Mouse (Mus musculus) granulocyte monocyte progenitor cell, adult 5-6 weeks (primary cell): ENCODE data around the gene Mcur1. TPM values are rescaled to one million over a fixed set of nuclear protein-coding genes. Genes with fewer than 3 reads are reported as not detected.
A peak's percentile ranks its signal among the peaks of the same experiment; 100 is the strongest.

Source experiments
- ATAC-seq: replicated peaks from 2 replicates; pipeline ENCODE4 v1.8.0; 2016; ENCODE audit warnings: mild to moderate bottlenecking, moderate TSS enrichment, inconsistent platforms; ENCODE audit not compliant: poor library complexity, severe bottlenecking
- total RNA-seq, 2 experiments: library from RNA; stranded (forward) in 1 of 2; stranded (reverse) in 1 of 2; fragments of 200-712, 200-1000 nt in 1 of 2; fragments of >200 nt in 1 of 2; fragmentation: Nextera tagmentation in 1 of 2; gene quantifications; 2 replicates each; pipeline ENCODE4 v1.2.3; 2014 to 2017

The Mcur1 gene
- total RNA-seq (2014; fragmentation: Nextera tagmentation) = 17.1 and 19.3 TPM in 2 replicates
- total RNA-seq (2017) = 12.4 TPM in 2 replicates

DNA sequence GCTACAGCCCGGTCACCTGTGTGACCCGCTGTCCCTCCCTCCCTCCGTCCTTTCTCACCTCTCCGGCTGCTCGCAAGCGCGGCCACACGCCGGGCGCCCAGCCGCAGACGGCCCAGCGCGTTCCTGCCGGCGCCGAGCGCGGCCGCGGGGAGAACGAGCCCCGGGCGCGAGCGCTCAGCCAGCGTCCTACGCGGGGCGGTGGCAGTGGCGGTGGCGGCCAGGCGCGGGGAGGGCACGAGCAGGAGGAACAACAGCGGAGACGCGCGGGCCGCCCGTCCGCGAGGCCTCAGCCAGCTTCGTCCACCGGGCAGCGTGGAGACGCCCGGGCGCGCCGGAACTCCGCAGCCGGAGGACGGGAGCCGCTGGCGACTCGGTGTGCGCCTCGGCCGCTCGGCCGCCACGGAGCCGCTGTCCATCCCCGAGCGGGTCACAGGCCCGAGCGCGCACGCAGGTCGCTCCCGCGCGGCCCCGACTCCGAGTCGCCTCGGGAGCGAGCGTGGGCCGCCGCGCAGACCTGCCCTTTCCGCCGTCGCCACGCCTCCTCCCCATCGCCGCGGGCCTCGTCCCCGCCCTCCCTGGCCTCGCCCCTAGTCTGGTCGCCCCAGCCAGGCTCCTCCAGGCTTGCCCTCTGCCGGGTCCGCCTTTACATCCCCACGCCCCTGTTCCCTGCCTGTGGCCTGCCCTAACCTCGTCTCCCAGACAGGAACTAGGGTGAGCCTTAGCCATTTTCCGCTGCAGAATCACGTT lies at the start of gene Mcur1:
TSS of gene Mcur1 (minus strand) at position 481 of the 747 bp plus-strand sequence.
- ATAC-seq = peak; percentile 95

DNA sequence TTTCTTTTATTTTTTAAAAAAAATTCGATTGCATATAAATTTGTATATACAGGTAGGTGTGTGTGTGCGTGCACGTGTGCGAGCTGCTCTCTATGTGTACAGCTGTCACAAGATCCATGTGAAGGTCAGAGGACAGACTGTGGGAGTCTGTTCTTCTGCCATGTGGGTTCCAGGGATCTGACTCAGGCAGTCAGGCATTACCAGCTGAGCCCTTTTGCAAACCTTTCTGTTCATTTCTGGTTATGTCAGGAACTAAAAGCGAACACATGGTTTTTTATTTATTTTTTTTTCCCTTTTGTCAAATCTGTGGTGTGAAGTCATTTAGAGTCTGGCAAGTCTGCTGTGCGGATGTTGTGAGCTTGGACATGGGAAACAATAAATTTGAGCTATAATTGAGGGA lies 48.9 kb upstream of the Mcur1 start:
- no peak for ATAC-seq

DNA sequence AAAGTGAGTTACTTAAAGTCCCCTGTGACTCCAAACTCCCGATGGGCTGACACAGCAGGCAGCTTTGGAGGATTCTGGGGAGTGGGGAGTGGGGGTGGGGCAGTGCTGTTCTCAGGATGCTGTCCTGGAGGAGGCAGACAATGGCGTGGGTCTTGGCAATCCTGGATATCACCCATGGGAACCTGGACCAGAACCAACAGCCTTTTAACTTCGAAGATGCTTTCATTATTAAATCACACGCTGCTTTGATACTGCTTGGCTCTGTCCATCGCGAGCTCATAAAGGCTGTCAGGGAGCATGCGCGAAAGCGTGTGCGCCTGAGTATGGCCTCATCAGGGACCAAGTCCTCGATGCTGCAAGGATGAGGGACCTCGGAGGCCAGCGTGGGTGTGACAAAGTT lies 43.1 kb upstream of the Mcur1 start:
- no peak for ATAC-seq

DNA sequence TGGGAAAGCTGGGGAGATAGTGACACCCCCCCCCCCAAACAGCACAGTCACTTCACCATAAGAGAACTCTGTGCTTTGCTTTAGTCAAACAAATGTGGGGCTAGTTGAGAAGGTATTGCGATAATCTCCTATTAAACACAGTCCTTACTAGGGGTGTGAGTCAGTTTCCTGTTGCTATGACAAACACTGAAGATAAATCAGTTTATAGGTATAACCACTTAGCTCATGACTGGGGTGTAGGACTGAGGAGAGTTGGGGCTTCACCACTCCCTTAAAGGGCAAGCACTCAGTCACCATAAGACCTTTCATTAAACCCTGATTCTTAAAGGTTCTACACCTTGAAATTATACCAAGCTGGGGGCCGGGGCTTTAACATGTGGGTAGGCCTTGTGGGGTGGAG lies 42.4 kb upstream of the Mcur1 start:
- no peak for ATAC-seq

DNA sequence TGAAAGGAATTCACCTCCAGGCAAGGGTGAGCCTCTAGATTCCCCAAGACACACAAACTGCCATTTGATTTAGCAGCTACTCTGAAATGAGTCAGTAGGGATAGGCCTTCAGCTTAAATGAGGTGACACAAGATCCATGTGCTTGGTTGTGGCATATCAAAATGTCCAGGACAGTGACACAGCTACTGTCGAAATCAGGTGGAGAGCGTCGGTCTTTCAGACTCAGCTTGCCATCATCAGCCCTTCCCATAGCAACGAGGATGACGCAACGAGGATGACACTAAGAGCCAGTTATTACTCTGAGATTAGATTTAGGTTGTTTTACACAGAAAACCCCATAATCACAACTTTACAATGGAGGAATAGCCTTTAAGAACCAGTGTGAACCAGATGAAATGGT lies 41.0 kb upstream of the Mcur1 start:
- peak; percentile 63 for ATAC-seq

DNA sequence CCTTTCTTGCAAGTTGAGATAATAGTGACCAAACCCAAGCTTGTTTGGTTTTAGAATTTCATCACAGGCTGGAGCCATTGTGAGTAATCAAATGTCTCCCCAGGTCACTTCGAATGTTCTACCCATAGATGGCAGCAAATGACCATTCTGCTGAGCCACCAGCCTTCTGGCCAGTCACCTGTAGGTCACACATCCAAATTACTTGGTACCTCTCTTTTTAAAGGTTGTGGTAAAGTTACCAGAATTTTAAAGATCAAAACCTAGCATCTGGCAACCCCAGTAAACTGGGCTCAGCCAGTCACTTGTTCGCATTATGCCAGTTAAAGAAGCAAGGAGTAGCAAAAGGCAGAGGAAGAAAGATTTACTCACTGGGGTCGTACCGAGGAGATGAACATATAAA lies 35.9 kb upstream of the Mcur1 start:
- ATAC-seq = peak; percentile 77

DNA sequence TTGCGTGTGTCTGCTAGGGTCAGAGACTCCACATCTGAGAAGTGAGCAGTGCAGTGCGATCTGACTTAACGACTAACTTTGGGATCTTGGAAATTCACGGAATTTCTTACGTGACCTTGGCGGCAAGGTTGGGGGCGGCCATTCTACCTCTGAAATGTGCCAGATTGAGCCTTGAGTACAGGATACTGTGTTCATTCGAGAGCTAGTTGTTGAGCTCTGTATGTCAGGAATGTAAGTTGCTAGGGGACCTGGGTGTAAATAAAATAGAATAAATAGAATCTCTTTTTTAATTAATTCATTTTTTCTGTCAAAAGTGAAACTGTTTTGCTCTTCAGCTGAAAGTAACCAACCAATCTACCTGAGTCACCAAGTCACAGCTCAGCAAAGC lies 32.7 kb upstream of the Mcur1 start:
- ATAC-seq = no peak

DNA sequence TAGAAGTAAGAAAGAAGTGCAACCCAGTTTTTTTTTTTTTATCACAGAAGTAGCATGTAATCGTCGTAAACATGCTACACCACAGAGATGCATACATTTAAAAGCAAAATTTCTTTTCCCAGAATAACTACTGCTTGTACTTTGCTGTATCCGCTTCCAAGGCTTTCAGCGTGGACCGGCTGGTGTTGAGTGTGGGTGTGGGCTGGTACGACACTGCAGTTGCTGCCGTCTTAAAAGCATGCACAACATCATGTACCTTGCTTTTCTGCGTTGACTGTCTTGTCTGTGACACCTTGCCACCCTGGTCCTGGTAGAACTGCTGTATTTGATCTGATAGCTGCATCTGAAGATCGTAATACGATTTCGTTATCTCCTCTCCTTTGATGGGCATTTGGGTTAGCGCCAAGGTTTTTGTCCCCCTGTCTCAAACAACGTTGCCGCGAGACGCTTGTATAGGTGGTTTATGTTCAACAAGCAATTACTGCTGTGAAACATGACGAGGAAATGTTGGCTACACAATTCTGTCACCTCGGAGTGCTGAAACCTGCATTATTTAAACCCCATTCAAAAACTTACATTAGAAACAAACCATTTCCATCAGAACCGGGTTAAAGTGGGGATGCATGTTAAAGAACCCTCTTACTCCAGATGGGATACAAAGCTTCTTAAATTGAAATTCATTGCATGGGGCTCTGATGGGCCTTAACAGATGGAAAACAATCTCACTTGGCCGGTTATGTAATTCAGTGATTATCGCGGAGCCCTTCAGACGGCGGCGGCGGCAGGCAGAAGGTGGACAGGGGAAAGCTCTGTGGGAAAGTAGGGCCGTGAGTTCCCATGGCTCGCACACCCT lies 32.1 kb upstream of the Mcur1 start:
- ATAC-seq = no peak

DNA sequence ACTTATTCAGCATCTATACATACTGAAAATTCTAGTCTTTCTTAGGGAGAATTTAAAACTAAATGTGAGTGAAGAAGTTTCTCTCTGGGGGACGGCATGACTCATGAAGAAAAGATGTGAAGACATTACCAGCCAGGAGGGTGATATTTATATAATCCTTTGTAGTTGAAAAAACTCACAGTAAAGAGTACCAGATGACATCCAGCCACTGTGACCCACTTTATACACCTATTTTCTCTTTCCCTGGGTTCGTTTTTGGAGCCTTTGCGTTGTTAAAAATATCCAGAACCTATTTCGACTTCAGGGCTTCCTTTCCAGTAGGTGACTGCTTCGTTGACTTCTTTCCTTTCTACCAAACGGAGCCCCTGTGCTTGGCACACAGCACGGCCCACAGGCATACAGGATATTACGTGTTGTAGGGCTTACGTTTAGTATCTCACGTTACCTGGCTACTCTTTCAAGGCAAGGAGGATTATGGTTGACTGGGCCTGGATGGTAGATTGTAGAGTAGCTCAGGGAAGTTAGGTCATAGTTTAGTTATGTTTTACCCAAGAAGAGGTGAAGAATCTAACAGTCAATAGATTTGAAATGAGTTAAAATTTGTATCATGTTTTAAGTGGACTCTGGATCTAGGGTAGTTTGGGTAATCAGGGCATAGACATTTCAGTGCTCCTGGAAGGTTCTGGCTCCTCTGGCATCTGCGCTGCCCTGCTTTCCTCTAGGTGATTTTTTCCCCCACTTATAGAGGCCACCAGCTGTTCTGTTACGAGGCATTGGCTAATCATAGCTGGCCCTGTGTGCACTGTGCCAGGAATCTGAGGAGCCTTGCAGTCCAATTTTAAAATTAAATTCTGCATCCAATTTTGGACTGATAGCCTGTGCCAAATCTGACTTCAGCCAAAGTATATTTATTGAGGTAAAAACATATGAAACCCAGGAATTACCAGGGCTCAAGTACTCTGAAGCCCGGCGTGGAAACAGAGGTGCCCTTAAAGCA lies 28.2 kb upstream of the Mcur1 start:
- ATAC-seq = no peak

DNA sequence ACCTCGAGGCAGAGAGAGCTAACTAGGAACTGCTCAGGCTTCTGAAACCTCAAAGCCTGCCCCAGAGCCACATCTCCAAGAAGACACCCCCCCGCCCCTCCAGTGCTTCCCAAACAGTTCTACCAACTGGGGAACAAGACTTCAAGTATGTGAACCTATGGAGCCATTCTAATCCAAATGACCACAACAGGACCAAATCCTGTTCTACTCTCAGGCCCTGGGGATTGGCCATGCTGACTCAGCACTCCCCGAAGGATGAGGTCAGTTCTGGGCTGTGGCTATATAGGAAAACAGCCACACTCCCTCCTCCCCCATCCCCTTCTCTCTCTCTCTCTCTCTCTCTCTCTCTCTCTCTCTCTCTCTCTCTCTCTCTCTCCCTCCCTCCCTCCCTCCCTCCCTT lies 27.0 kb upstream of the Mcur1 start:
- ATAC-seq = no peak

DNA sequence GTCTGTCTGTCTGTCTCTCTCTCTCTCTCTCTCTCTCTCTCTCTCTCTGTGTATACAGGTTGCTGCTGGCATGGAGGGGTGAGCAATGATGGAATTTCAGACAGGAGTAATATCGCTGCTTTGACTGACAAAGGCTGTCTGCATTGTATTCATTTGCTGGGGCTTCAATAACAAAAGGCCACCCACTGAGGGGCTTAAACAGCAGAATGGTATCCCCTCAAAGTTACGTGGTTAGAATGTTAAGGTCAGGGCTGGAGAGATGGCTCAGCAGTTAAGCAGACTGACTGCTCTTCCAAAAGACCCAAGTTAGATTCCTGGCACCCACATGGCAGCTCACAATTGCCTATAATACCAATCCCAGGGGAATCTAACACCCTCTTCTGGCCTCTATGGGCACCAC lies 25.3 kb upstream of the Mcur1 start:
- ATAC-seq = no peak

DNA sequence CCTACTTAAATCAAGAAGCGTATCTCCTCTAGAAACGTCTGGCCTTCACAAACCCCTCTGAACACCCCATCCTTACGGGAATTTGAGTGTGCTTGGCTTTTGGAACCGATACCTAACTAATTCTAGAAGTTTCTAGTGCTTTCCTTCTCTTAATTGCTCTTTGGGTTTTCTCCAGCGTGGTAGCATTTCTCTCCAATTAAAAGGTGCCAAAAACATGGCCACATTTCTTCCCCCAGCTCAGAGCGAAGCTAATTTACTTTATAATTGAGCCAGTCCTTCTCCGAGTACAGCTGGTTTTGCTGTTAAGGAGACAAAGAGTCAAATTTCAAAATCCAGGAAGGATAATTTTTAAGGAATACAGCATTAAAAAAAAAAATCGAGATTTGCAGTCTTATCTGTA lies 23.5 kb upstream of the Mcur1 start:
- ATAC-seq = no peak

DNA sequence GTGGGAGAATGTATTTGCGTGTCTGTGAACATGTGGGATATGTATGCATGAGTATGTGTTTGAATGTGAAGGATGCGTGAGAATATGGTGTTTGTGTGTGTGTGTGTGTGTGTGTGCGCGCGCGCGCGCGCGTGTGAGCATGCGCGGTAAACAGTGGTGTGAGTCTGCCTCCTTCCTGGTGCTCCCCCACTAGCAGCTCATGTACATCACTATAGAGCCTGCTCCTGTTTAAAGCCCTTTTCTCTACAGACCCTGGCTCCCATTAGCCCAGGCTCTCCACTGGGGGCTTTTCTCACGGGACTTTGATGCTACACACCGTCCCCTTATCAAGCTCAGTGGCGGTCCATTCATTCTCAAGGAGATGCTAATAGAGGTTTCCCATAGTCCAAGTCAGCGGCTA lies 23.0 kb upstream of the Mcur1 start:
- no peak for ATAC-seq

DNA sequence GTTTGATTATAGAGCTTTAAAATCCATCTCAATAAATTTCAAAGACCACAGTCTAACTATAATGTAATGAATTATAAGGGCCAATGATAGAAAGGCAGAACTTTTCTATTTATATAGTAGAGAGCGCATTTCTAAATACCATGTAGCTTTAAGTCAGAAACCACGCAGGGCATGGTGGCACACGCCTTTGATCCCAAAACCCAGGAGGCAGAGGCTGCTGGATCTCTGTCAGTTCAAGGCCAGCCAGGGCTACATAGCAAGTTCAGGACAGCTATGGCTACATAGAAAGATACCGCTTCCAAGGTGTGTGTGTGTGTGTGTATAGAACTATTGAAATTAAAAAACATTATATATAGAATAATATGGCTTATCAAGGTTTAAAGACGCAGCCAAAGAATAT lies 20.7 kb upstream of the Mcur1 start:
- ATAC-seq = no peak

DNA sequence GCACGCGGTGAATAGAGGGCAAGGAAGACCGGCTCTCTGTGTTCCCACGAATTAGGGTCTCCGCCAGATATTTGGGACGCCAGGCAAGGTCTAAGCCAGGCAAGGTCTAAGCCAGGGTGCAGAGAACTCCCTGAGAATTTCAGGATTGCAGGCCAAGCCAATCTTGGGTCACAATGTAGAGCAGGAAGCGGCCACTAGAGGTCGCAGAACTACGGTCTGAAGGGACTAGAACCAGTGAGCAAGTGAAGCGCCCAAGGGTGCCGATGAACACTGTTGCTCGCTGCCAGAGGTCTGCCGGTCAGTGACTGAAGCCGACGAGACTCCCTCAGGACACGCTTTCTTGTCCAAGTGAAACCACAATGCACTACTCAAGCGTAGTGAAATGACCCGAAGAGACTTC lies 19.7 kb upstream of the Mcur1 start:
- peak; percentile 80 for ATAC-seq

DNA sequence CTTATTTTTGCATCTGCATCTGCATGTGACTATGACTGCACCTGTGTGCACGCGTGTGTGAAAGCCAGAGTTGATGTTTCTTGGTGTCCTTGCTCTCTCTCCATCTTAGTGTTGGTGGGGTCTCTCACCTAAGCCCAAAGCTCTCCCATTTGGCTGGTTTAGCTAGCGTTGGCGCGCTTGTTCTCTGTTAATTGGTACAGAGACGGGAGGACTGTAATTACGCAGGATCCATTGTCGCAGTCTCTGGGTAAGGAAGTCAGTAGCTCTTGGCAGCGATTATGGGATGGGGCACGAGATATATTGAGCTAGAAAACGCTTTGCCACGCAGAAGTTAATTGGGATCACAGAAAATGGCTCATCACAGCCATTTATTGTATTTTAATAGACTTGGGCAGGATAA lies 17.8 kb upstream of the Mcur1 start:
- no peak for ATAC-seq

DNA sequence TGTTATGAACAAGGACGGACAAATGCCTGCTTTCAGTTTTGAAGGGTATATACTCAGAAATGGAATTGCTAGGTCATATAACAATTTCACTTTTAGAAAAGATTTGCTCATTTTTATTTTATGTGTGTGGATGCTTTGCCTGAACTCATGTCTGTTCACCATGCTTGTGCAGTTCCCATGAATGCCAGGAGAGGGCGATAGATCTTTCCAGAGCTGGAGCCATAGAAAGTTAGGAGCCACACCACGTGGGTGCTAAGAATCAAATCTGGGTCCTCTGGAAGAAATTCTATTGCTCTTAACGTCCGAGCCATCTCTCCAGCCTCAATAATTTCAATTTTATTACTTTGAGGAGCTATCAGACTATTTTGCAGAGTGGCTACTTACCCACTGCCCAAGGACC lies 17.3 kb upstream of the Mcur1 start:
- no peak for ATAC-seq

DNA sequence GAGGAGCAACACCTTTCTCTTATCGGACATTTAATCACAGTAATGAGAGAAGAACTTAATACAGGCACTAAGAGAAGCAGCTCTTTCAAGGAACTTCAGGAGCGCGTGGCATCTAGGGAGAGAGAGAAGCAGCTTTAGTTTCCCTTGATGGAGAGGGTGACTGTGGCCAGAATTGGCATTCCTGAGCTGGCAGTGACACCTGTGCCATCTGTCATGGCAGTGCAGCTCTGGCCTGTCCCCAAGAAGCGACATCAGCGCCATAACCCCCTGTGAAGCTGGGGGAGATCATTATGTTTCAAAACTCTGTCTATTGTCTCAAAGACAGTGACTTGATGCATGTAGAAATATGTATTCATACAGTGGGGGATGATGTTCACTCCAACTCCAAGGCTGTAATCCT lies 15.4 kb upstream of the Mcur1 start:
- ATAC-seq = no peak

DNA sequence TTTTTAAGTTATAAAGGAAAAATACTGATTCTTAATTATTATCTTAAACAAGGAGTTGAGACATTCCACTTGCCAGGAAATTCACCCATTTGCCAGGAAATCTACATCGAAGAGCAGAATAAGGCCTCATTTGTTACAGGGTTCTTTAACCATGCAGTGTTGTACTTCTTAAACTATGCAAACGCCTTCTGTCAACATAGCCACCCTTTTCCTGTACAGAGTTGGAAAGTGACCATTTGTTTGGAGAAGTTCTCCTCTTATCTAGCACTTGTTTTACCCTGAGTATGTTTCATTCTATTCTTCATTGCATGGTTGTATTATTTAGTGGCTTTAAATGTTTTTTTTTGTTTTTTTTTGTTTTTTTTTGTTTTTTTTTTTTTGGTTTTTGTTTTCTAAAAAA lies 14.0 kb upstream of the Mcur1 start:
- no peak for ATAC-seq

DNA sequence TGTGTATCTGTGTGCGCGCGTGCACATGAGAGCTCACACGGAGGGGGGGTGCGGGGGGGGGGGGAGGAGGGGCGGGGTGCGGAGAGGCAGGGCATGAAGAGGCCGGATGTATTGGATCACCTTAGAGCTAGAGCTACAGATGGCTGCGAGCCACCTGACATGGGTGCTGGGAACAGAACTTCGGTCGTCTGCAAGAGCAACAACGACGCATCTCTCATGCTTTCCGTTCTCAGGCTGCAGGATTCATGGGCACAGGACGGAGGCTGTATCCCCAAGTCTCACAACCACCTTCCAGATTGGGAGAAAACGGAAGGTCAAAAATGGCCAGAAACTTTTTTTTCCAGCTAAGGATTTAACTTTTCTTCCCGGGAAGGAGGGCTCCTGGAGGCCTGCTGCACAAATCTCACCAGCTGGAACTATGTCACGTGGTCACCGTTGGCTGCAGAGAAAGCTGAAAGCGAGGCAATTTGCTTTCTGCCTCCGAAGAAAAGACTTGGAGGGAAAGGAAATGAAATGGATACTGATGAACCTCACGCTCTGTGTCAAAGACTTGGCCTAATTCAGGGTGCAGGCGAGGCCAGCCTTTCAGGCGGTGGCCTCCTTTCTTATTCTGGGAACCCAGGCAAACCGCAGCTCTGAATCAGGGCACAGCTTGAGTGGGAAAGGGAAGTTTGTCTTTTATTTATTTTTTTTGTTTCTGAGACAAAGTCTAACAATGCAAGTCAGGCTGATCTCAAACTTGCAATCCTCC lies 7.3 kb upstream of the Mcur1 start:
- ATAC-seq = 0 out of 2 replicates have a peak, but pooled peaks have one; percentile 33
